Mouse (Mus musculus): ENCODE measurements around the gene Tsen34.

DNA sequence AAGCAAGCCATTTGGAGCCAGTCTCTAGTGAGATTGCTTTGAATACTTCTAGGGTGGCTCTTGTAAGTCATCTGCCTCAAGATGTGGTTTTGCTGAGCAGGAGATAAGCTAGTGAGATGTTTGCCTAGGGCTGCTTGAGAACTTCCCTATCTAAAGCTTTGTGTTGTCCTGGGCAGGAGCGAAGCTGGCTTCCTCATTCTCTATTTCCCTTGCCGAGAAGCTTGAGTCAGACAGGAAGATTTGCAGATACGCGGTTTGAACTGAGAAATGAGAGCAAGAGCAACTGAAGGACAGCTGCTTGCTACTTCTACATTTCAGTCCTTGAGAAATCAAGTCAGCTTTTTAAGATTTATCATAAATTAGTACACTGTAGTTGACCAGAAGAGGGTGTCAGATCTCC lies 14.4 kb downstream of the Tsen34 start:
- TF ChIP-seq EP300 (IDR thresholded peaks at IDR 0.05; ENCODE audit: low read depth) (no peak), CTCF (IDR thresholded peaks at IDR 0.05; ENCODE audit: low read depth) (no peak)
